Comparison of ENCODE assay signal across 8 mouse cellular contexts in genomic region chr6:127108368-127109060, GRCm38 (mm10). TPM values are rescaled to one million over a fixed set of nuclear protein-coding genes. Genes with fewer than 3 reads are reported as not detected.
DNase-seq lines count a peak whose midpoint lies in the region; ATAC-seq and TF ChIP-seq lines count a peak whose summit lies in the region.

No protein-coding gene starts in this region.

- H3K27ac ChIP-seq in cerebellum, adult 2 months (ENCODE audit: insufficient read depth, low read length) = no peak overlapping the region
- H3K27ac ChIP-seq in forebrain, embryonic 16.5 days (ENCODE audit: low read length) = no peak overlapping the region
- H3K27ac ChIP-seq in liver, embryonic 15.5 days (replicated peaks) = no peak overlapping the region

- ATAC-seq in forebrain, embryonic 16.5 days = no peak
- ATAC-seq in liver, embryonic 15.5 days (ENCODE audit: insufficient read depth) = no peak

- no peak for TF ChIP-seq CTCF in cerebellum, adult 2 months (IDR thresholded peaks at IDR 0.05; ENCODE audit: borderline replicate concordance, insufficient read depth, low read depth, low read length)

- peak overlapping the region; percentile 72 for H3K4me2 ChIP-seq in forebrain, embryonic 16.5 days (ENCODE audit: low read length)
- peak overlapping the region; percentile 66 for H3K4me2 ChIP-seq in liver, embryonic 15.5 days

- H3K9me3 ChIP-seq in forebrain, embryonic 16.5 days (ENCODE audit: control insufficient read depth, low read length) = peaks cover 3% of the 10 kb centered on the region; the same call in 1 of the 2 replicates
- H3K9me3 ChIP-seq in liver, embryonic 15.5 days (replicated peaks) = no peaks in the 10 kb centered on the region

- TF ChIP-seq POLR2A in cerebellum, adult 2 months (IDR thresholded peaks at IDR 0.05; ENCODE audit: borderline replicate concordance, insufficient read depth, low read length) = no peak

- peaks cover under 1% of the 10 kb centered on the region; the same call in 1 of the 2 replicates for H3K36me3 ChIP-seq in forebrain, embryonic 16.5 days (ENCODE audit: control insufficient read depth, insufficient read depth)
- no peaks in the 10 kb centered on the region for H3K36me3 ChIP-seq in liver, embryonic 15.5 days (replicated peaks)

- WGBS in cerebellum, adult 2 months = 30% methylated on average over 20 of the region's 20 CpGs
- WGBS in forebrain, embryonic 16.5 days = 43% methylated on average over 20 of the region's 20 CpGs
- WGBS in liver, embryonic 15.5 days (ENCODE audit: insufficient replicate concordance) = 20% methylated on average over 20 of the region's 20 CpGs

- no peaks in the 10 kb centered on the region for H3K27me3 ChIP-seq in cerebellum, adult 2 months (ENCODE audit: control insufficient read depth, insufficient read depth, low read length)
- no peaks in the 10 kb centered on the region for H3K27me3 ChIP-seq in forebrain, embryonic 16.5 days (replicated peaks; ENCODE audit: control insufficient read depth, insufficient read depth, low read length)
- H3K27me3 ChIP-seq in liver, embryonic 15.5 days = peaks cover 37% of the 10 kb centered on the region

- H3K4me3 ChIP-seq in cerebellum, adult 2 months (replicated peaks; ENCODE audit: insufficient read depth, low read depth, low read length) = peak overlapping the region; percentile 97
- peak overlapping the region; percentile 61 for H3K4me3 ChIP-seq in forebrain, embryonic 16.5 days (replicated peaks; ENCODE audit: low read length)
- peak overlapping the region; percentile 56 for H3K4me3 ChIP-seq in liver, embryonic 15.5 days (replicated peaks)

- no peaks in the 10 kb centered on the region for H3K4me1 ChIP-seq in cerebellum, adult 2 months (ENCODE audit: control insufficient read depth, insufficient read depth, low read length)
- peaks cover 15% of the 10 kb centered on the region for H3K4me1 ChIP-seq in forebrain, embryonic 16.5 days (replicated peaks; ENCODE audit: control insufficient read depth, insufficient read depth, low read length)
- H3K4me1 ChIP-seq in liver, embryonic 15.5 days (replicated peaks) = peaks cover 3% of the 10 kb centered on the region; the same call in 1 of the 2 replicates

- H3K9ac ChIP-seq in forebrain, embryonic 16.5 days (replicated peaks; ENCODE audit: low read depth, low read length) = peak overlapping the region; percentile 60
- H3K9ac ChIP-seq in liver, embryonic 15.5 days = no peak overlapping the region

- DNase-seq in cerebellum, adult 2 months = peak in 1 of 2 experiments; percentile 25
- DNase-seq in cerebellum, adult 8-10 months = no peak
- DNase-seq in A20 (ENCODE audit: low read depth, low spot score) = peak; percentile 79
- DNase-seq in adrenal gland, postnatal 25 days = no peak
- DNase-seq in cerebellum, adult 11-12 months = no peak
- no peak for DNase-seq in layer of hippocampus, postnatal 25 days (ENCODE audit: extremely low spot score in 1 of 2, low spot score in 1 of 2)

RNA-seq across cellular contexts. Expression of gene Tigar, which starts 0.8 kb away (rescaled TPM):
- polyA plus RNA-seq in cerebellum, adult 2 months (2012; rRNA removed) = 19.5 and 19.6 TPM in 2 replicates
- polyA plus RNA-seq in forebrain, embryonic 16.5 days (2015; fragmentation: Nextera tagmentation; extraction: Ambion mirVana) = 8.2 and 9.2 TPM in 2 replicates
- polyA plus RNA-seq in liver, embryonic 15.5 days (2015; fragmentation: Nextera tagmentation; extraction: Ambion mirVana) = 0.52 and 0.53 TPM in 2 replicates
- 16.1 and 22.9 TPM in 2 replicates for total RNA-seq in adrenal gland, postnatal 25 days (2021)
- total RNA-seq in layer of hippocampus, postnatal 25 days (2021) = 10 to 100 TPM; 26.3 to 27.9 TPM

RNA-seq across cellular contexts. Expression of gene Fgf23, which starts 35.8 kb away (rescaled TPM):
- polyA plus RNA-seq in cerebellum, adult 2 months (2012; rRNA removed) = 1.1 and 1.2 TPM in 2 replicates
- 0.19 TPM in 1 of 2 replicates, not detected in the other for polyA plus RNA-seq in forebrain, embryonic 16.5 days (2015; fragmentation: Nextera tagmentation; extraction: Ambion mirVana)
- not detected in 2 replicates for polyA plus RNA-seq in liver, embryonic 15.5 days (2015; fragmentation: Nextera tagmentation; extraction: Ambion mirVana)
- not detected in 2 replicates for total RNA-seq in adrenal gland, postnatal 25 days (2021)
- total RNA-seq in layer of hippocampus, postnatal 25 days (2021) = under 1 TPM in 1 of 2 experiments, not detected in 1; 0.30 TPM

RNA-seq across cellular contexts. Expression of gene Ccnd2, which starts 43.5 kb away (rescaled TPM):
- polyA plus RNA-seq in cerebellum, adult 2 months (2012; rRNA removed) = 4.1 and 5.4 TPM in 2 replicates
- 1,169 and 1,368 TPM in 2 replicates for polyA plus RNA-seq in forebrain, embryonic 16.5 days (2015; fragmentation: Nextera tagmentation; extraction: Ambion mirVana)
- polyA plus RNA-seq in liver, embryonic 15.5 days (2015; fragmentation: Nextera tagmentation; extraction: Ambion mirVana) = 47.6 and 47.9 TPM in 2 replicates
- 233 and 374 TPM in 2 replicates for total RNA-seq in adrenal gland, postnatal 25 days (2021)
- total RNA-seq in layer of hippocampus, postnatal 25 days (2021) = 100 to 1,000 TPM; 137 to 150 TPM

Comparison
In these comparisons a context has a peak if more than half of its experiments do, and no peak if none do; other contexts are left out.
1. RNA of gene Ccnd2, which starts 43.5 kb away (polyA plus RNA-seq): 1,169 to 1,368 TPM in forebrain, embryonic 16.5 days; 47.6 to 47.9 TPM in liver, embryonic 15.5 days and 4.1 to 5.4 TPM in cerebellum, adult 2 months; every median in the first group is over 10 times any median in the second.
2. Peak in every context shown above with its lines, with median percentiles within 50 percentile points of each other: H3K4me3 ChIP-seq.